Mouse (Mus musculus) intestine, embryonic 14.5 days (tissue): ENCODE measurements around the gene Abcb9. TPM values are rescaled to one million over a fixed set of nuclear protein-coding genes. Genes with fewer than 3 reads are reported as not detected.
A peak's percentile ranks its signal among the peaks of the same experiment; 100 is the strongest.

Source experiments
- ATAC-seq: fragments of 200-750 bp; cut with Nextera tagmentation; replicated peaks from 2 replicates; pipeline ENCODE4 v1.8.0; 2017; ENCODE audit warnings: low read depth, moderate number of reproducible peaks, moderate TSS enrichment, moderate library complexity; ENCODE audit not compliant: low FRiP score, low TSS enrichment
- DNase-seq: peaks from one replicate; pipeline ENCODE4 v3.0.0-alpha.2; 2018; ENCODE audit warnings: low spot score
- H3K27ac ChIP-seq: fragments of 300-500 bp; sonication (generic); 2 replicates; pipeline ENCODE4 v1.5.1; 2014; ENCODE audit warnings: low read depth, mild to moderate bottlenecking, control low read depth
- H3K27me3 ChIP-seq: fragments of 300-500 bp; sonication (generic); replicated peaks from 2 replicates; pipeline ENCODE4 v1.6.1; 2014; ENCODE audit warnings: low read length, control low read depth; ENCODE audit not compliant: control insufficient read depth, insufficient read depth
- H3K36me3 ChIP-seq: fragments of 300-500 bp; sonication (generic); 2 replicates; pipeline ENCODE4 v1.6.1; 2014; ENCODE audit warnings: low read length, control low read depth; ENCODE audit not compliant: control insufficient read depth, insufficient read depth
- H3K4me1 ChIP-seq: fragments of 300-500 bp; sonication (generic); replicated peaks from 2 replicates; pipeline ENCODE4 v1.6.1; 2014; ENCODE audit warnings: low read length, control low read depth, mixed read lengths; ENCODE audit not compliant: control insufficient read depth, insufficient read depth
- H3K4me2 ChIP-seq: fragments of 300-500 bp; sonication (generic); 2 replicates; pipeline ENCODE4 v1.6.1; 2014; ENCODE audit warnings: low read length
- H3K4me3 ChIP-seq: fragments of 300-500 bp; sonication (generic); 2 replicates; pipeline ENCODE4 v1.5.1; 2014; ENCODE audit warnings: low read depth, low read length, control low read depth, mixed read lengths
- H3K9ac ChIP-seq: fragments of 300-500 bp; sonication (generic); 2 replicates; pipeline ENCODE4 v1.6.1; 2014; ENCODE audit warnings: mild to moderate bottlenecking, low read length
- H3K9me3 ChIP-seq: fragments of 300-500 bp; sonication (generic); 2 replicates; pipeline ENCODE4 v1.6.1; 2016; ENCODE audit warnings: low read length, control low read depth; ENCODE audit not compliant: control insufficient read depth
- WGBS: fragments of 180-500 bp; shearing (Covaris S2); extraction: QIAGEN DNeasy Blood & Tissue Kit; methylation state at CpG from one replicate; pipeline ENCODE4 v1.1.7; 2014; 5-methylcytosine and 5-hydroxymethylcytosine counted together
- polyA plus RNA-seq: library from polyadenylated mRNA; unstranded; fragments of >200 nt; fragmentation: Nextera tagmentation; extraction: Ambion mirVana; gene quantifications from 2 replicates; pipeline ENCODE4 v1.2.1, GENCODE M21; 2014

Gene Abcb9
- 1.5 and 1.8 TPM in 2 replicates for polyA plus RNA-seq

DNA sequence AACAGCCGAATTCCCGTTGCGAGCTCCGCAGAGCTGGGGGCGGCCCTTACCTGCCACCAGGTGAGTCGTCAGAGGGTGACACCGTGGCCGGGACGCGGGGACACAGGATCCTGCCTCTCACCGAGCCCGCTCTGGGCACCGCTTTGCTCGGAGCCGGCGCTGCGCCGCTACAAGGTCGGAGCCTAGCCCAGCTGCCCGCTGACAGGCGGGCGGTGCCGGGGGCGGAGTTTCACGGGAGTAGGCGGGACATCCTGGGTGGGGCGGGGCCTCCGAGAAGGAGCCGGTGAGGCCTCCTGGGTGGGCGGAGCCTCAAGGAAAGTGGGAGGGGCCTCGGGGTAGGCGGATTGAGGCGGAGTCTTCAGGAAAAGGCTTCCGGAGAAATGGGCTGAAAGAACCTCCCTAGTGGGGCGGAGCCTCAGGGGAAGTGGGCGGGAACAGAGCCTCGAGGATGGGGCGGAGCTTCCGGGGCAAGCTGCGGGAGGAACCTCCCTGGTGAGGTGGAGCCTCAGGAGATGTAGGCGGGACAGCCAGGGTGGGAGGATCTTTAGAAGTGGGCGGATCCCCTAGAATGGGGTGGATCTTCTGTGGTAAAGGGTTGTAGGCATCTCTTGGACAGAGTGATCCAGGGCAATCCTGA, at the start of gene Abcb9:
Gene Abcb9, minus strand, starts transcription at position 203 of the 637 bp plus-strand sequence.
- peak; percentile 99 for DNase-seq
- Histone ChIP-seq H3K4me3 (peak within 1 kb of the TSS; percentile 46), H3K27me3 (0 out of 2 replicates have a peak, but pooled peaks cover 5% of the 10 kb centered on the region), H3K9me3 (no peaks in the 10 kb centered on the region), H3K9ac (peak within 1 kb of the TSS; percentile 37), H3K4me2 (peak within 1 kb of the TSS; percentile 80), H3K27ac (no peak within 1 kb of the TSS), H3K4me1 (peaks cover 6% of the 10 kb centered on the region; the same call in 1 of the 2 replicates), H3K36me3 (no peaks in the 10 kb centered on the region)
- ATAC-seq: peak; percentile 80
- WGBS: 2% methylated on average over 42 of the region's 42 CpGs

DNA sequence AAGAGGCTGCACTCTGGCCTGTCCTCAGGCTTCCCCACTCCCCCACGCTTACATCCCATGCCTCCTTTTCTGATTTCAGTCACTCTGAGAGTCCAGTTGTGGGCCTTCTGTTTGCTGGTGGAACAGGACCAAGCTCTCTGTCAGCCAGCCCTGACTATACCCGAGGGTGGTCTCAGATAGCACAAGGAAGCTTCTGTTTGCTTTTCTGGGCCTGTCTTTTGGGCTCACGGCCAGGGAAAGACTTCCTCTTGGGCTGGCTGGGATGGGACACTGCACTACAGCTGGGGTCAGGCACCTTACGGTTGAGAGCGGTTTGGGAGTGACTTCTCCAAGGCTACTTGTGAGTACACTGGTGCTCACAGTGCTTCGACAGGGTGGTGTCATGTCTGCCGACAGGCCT, 42.5 kb upstream of the Abcb9 start:
- WGBS: 67% methylated on average over 7 of the region's 7 CpGs
- no peak for ATAC-seq

DNA sequence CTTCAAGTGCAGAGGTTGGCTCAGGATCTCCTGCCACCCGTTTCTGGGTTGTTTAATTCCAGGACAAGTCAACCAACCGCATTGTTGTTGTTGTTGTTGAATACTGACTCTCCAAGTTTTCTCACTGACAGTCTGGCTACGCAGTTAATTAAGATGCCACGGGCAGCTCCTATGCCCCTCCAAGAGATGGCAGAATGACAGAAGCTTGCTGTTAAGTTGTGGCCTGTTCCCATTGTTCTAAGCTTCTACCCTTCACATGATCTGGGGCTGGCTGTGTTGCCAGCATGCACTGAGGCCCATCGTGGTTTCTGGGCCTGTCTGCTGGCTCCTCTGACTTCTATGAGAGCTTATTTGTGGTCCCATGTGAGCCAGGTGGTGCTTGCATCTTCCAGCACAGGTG, 38.7 kb upstream of the Abcb9 start:
- no peak for DNase-seq
- no peak overlapping the region for H3K9ac ChIP-seq
- H3K4me1 ChIP-seq: no peaks in the 10 kb centered on the region
- 86% methylated on average over 5 of the region's 5 CpGs for WGBS
- H3K4me3 ChIP-seq: no peak overlapping the region
- no peaks in the 10 kb centered on the region for H3K27me3 ChIP-seq
- no peaks in the 10 kb centered on the region for H3K9me3 ChIP-seq
- H3K4me2 ChIP-seq: no peak overlapping the region
- no peak overlapping the region for H3K27ac ChIP-seq
- no peak for ATAC-seq
- peaks cover 18% of the 10 kb centered on the region; the same call in 1 of the 2 replicates for H3K36me3 ChIP-seq

More for the DNA sequence above, 42.5 kb upstream of the Abcb9 start:
- H3K27me3 ChIP-seq: no peaks in the 10 kb centered on the region
- no peaks in the 10 kb centered on the region for H3K9me3 ChIP-seq
- H3K27ac ChIP-seq: no peak overlapping the region
- no peaks in the 10 kb centered on the region for H3K4me1 ChIP-seq
- no peak for DNase-seq
- H3K9ac ChIP-seq: no peak overlapping the region
- H3K4me2 ChIP-seq: no peak overlapping the region
- peaks cover 20% of the 10 kb centered on the region for H3K36me3 ChIP-seq
- H3K4me3 ChIP-seq: no peak overlapping the region

DNA sequence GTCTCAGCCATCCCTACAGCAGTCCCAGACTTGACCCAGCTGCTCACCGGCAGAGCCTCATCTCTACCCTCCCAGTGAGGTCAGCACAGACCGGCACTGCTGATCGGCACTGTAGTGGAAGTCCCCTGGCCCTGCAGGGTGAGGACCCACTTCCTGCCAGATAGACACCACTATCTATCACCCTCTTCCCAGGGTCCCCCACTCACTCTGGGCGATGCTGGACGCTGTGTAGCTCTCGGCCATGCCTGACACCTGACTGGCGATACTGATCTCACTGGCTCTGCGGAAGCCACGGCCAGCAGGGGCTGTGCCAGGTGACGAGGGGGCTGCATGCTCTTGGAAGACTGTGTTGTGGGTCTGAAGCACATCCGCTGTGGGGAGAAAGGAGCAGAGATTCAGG, 29.5 kb upstream of the Abcb9 start:
- Histone ChIP-seq H3K4me3 (no peak overlapping the region), H3K9ac (no peak overlapping the region), H3K9me3 (no peaks in the 10 kb centered on the region), H3K4me1 (no peaks in the 10 kb centered on the region), H3K27ac (no peak overlapping the region), H3K4me2 (no peak overlapping the region), H3K27me3 (no peaks in the 10 kb centered on the region), H3K36me3 (peaks cover 50% of the 10 kb centered on the region)
- WGBS: 90% methylated on average over 11 of the region's 11 CpGs
- DNase-seq (no peak), ATAC-seq (no peak)

DNA sequence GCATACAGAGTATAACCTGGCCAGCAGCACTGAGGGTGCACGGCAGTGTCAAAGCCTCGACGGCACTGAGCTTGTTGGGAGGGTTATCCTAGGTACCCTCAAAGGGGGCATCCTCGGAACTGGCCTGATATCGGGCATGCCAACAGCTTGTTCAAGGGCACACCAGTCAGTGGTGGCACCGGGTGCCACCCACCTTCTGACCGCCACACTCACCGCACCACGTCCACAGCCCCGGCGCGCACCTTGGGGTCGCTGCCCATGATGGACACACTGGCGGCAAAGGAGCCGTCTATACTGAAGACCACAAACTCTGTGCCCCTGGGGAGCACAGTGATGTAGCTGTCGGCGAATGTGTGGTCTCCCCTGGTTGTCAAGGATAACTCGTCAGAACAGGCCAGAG, 26.8 kb upstream of the Abcb9 start:
- peaks cover 55% of the 10 kb centered on the region for H3K36me3 ChIP-seq
- 86% methylated on average over 18 of the region's 18 CpGs for WGBS
- ATAC-seq: no peak

DNA sequence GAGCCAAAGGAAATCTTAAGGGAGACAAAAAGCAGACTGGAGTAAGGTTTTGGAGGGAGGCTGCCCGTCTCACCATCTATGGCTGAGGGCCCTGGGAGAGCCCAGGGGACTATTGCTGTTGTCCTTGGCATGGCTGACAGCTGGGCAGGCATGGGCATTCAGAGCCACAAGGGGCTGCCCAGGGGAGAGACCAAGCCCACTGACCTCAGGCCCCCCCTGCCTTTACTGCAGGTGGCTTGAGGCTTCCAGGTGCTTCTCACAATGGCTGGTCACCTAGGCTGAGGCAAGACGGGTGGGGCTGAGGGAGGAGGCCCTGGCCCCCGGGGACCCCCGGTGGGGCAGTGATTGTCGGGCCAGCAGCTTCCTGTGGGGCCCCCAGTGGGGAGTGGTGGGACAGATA, 23.6 kb upstream of the Abcb9 start:
- no peak overlapping the region for H3K4me2 ChIP-seq
- no peak overlapping the region for H3K4me3 ChIP-seq
- no peak for ATAC-seq
- 64% methylated on average over 5 of the region's 5 CpGs for WGBS
- DNase-seq: no peak
- peaks cover 64% of the 10 kb centered on the region for H3K36me3 ChIP-seq
- no peak overlapping the region for H3K27ac ChIP-seq
- H3K4me1 ChIP-seq: peaks cover 9% of the 10 kb centered on the region
- H3K9ac ChIP-seq: no peak overlapping the region
- no peaks in the 10 kb centered on the region for H3K9me3 ChIP-seq
- H3K27me3 ChIP-seq: no peaks in the 10 kb centered on the region

More for the DNA sequence above, 26.8 kb upstream of the Abcb9 start:
- no peaks in the 10 kb centered on the region; the same call in 1 of the 2 replicates for H3K4me1 ChIP-seq
- H3K4me3 ChIP-seq: no peak overlapping the region
- H3K4me2 ChIP-seq: no peak overlapping the region
- H3K9ac ChIP-seq: no peak overlapping the region
- H3K9me3 ChIP-seq: no peaks in the 10 kb centered on the region
- no peak for DNase-seq
- no peaks in the 10 kb centered on the region for H3K27me3 ChIP-seq
- H3K27ac ChIP-seq: no peak overlapping the region

DNA sequence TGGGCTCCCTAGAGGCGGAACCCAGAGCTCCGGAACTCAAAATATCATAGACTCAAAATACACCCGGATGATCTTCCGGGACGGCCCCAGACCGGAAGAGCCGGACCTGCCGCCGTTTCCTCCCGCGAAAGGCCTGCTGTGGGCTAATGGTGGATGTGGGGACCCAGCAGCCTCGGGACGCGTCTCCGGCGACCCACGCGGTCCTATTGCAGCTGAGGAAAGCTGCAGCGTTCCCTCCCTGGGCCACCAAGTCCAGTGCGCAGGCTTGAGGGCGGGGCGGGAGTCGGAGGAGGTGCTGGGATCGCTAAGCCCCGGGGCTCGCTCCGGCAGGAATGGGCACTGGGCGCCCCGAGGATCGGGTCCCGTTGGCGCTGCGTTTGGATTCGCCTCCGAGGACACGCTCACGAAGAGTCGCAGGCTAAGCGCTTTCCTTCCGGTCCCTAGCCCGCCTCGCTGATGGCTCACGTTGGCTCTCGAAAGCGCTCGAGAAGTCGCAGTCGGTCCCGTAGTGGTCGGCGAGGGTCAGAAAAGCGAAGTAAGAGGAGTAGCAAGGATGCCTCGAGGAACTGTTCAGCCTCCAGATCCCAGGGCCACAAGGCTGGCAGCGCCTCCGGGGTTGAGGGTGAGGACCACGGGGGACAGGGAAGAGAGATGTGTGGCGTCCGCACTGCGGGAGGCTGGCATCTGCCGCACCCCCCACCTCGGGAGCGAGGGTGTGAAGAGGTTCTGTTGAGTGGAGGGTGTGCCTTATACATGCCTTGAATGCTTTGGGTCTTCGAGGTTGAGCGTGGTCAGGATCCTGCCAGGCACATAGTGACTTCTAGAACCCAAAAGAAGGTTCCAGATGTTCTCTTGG, 20.6 kb upstream of the Abcb9 start, which contains the start of gene Arl6ip4:
Gene Arl6ip4, plus strand, starts transcription at position 100 of the 856 bp plus-strand sequence.
- Histone ChIP-seq H3K4me3 (peak within 1 kb of the TSS; percentile 98), H3K9me3 (no peaks in the 10 kb centered on the region), H3K36me3 (peaks cover 50% of the 10 kb centered on the region), H3K27me3 (no peaks in the 10 kb centered on the region), H3K27ac (peak within 1 kb of the TSS; percentile 67), H3K9ac (peak within 1 kb of the TSS; percentile 93), H3K4me2 (peak within 1 kb of the TSS; percentile 98), H3K4me1 (peaks cover 19% of the 10 kb centered on the region)
- no peak for ATAC-seq
- DNase-seq: peak; percentile 93
- 1% methylated on average over 64 of the region's 64 CpGs for WGBS

DNA sequence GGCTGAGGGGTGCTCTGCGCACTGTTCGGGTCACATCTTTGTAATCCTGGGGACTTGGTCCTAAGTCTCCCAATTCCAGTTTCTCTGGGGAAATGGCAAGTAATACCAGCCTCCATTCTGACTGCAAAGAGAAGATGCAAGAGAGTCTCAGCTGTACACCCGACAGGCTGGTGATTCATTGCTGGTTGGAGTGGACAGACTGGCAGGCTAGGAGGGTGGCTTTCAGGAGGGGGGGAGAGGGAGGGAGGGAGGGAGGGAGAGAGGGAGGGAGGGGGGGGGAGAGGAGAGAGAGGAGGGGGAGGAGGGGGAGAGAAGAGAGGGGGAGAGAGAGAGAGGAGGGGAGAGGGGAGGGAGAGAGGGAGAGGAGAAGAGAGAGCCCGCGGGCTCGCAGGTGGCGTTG, 19.9 kb upstream of the Abcb9 start:
- no peaks in the 10 kb centered on the region for H3K27me3 ChIP-seq
- 23% methylated on average over 7 of the region's 7 CpGs for WGBS
- ATAC-seq: no peak
- peaks cover 21% of the 10 kb centered on the region for H3K4me1 ChIP-seq
- DNase-seq: no peak
- H3K4me2 ChIP-seq: peak overlapping the region; percentile 98
- peak overlapping the region; percentile 93 for H3K9ac ChIP-seq
- no peaks in the 10 kb centered on the region for H3K9me3 ChIP-seq
- H3K36me3 ChIP-seq: peaks cover 44% of the 10 kb centered on the region
- H3K27ac ChIP-seq: no peak overlapping the region
- H3K4me3 ChIP-seq: peak overlapping the region; percentile 98
